Mouse (Mus musculus) embryonic facial prominence, embryonic 14.5 days (tissue): ENCODE data around the gene Arf1. TPM values are rescaled to one million over a fixed set of nuclear protein-coding genes. Genes with fewer than 3 reads are reported as not detected.

Experiments
- ATAC-seq: fragments of 200-750 bp; cut with Nextera tagmentation; 2 replicates; pipeline ENCODE4 v1.8.0; 2017; ENCODE audit warnings: low read depth, moderate number of reproducible peaks, moderate TSS enrichment
- DNase-seq: peaks from one replicate; pipeline ENCODE4 v3.0.0-alpha.2; 2015; ENCODE audit warnings: low spot score
- H3K27ac ChIP-seq: fragments of 300-500 bp; sonication (generic); replicated peaks from 2 replicates; pipeline ENCODE4 v1.5.1; 2014; ENCODE audit warnings: low read depth, mild to moderate bottlenecking, low read length, moderate library complexity
- H3K27me3 ChIP-seq: fragments of 300-500 bp; sonication (generic); replicated peaks from 2 replicates; pipeline ENCODE4 v1.6.1; 2014; ENCODE audit warnings: low read length; ENCODE audit not compliant: control insufficient read depth, insufficient read depth
- H3K36me3 ChIP-seq: fragments of 300-500 bp; sonication (generic); 2 replicates; pipeline ENCODE4 v1.6.1; 2014; ENCODE audit warnings: low read length, mixed read lengths; ENCODE audit not compliant: control insufficient read depth, insufficient read depth
- H3K4me1 ChIP-seq: fragments of 300-500 bp; sonication (generic); 2 replicates; pipeline ENCODE4 v1.6.1; 2014; ENCODE audit warnings: antibody characterized with exemption, low read length; ENCODE audit not compliant: control insufficient read depth, insufficient read depth
- H3K4me2 ChIP-seq: fragments of 300-500 bp; sonication (generic); 2 replicates; pipeline ENCODE4 v1.6.1; 2014; ENCODE audit warnings: low read depth, mild to moderate bottlenecking, low read length, moderate library complexity, mixed read lengths
- H3K4me3 ChIP-seq: fragments of 300-500 bp; sonication (generic); 2 replicates; pipeline ENCODE4 v1.5.1; 2014; ENCODE audit warnings: low read depth, mild to moderate bottlenecking, low read length
- H3K9ac ChIP-seq: fragments of 300-500 bp; sonication (generic); 2 replicates; pipeline ENCODE4 v1.6.1; 2014; ENCODE audit warnings: low read depth, mild to moderate bottlenecking, low read length, moderate library complexity, mixed read lengths
- H3K9me3 ChIP-seq: fragments of 300-500 bp; sonication (generic); 2 replicates; pipeline ENCODE4 v1.6.1; 2016; ENCODE audit warnings: low read length; ENCODE audit not compliant: control insufficient read depth
- WGBS: fragments of 180-500 bp; shearing (Covaris S2); extraction: QIAGEN DNeasy Blood & Tissue Kit; methylation state at CpG from one replicate; pipeline ENCODE4 v1.1.7; 2014; 5-methylcytosine and 5-hydroxymethylcytosine counted together
- polyA plus RNA-seq: library from polyadenylated mRNA; unstranded; fragments of >200 nt; fragmentation: Nextera tagmentation; extraction: Ambion mirVana; gene quantifications from 2 replicates; pipeline ENCODE4 v1.2.1, GENCODE M21; 2014

Gene Arf1
- polyA plus RNA-seq, 1 experiment from 2014 or later: 665 TPM

- Histone ChIP-seq H3K4me3 (peak overlapping the region; percentile 63), H3K27ac (peak overlapping the region; percentile 85), H3K36me3 (0 out of 2 replicates have a peak, but pooled peaks cover 2% of the 10 kb centered on the region), H3K9ac (peak overlapping the region; percentile 78), H3K4me2 (peak overlapping the region; percentile 63), H3K9me3 (no peaks in the 10 kb centered on the region), H3K27me3 (no peaks in the 10 kb centered on the region), H3K4me1 (no peaks in the 10 kb centered on the region)
- ATAC-seq: peak; percentile 97
- WGBS: under 1% methylated on average over 19 of the region's 59 CpGs
- DNase-seq: no peak
These were observed 36.6 kb downstream of the Arf1 start for GRCm38 (mm10) chr11:59191231-59192058.

DNA sequence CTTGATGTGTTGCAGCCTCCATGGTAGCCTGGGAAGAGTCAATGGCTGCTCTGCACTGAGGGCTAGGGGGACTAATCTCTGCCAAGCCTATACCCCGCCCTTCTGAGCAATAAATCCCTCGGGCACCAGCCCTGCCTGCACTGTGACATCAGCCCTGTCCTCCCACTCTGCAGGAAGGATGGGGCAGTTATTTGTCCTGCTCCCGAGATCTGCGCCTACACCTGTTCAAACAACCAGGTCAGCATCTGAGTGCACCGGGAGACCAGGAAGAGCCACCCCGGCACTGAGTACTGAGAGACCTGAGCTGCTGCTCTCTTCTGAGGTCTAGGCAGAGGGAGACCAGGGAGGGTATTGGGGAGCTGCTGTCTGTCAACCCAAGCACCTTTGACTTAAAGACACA, 40.4 kb downstream of the Arf1 start:
- H3K27ac ChIP-seq: no peak overlapping the region
- ATAC-seq (no peak), DNase-seq (no peak)
- H3K9me3 ChIP-seq: no peaks in the 10 kb centered on the region
- no peaks in the 10 kb centered on the region for H3K4me1 ChIP-seq
- no peak overlapping the region for H3K4me3 ChIP-seq
- no peak overlapping the region for H3K4me2 ChIP-seq
- H3K27me3 ChIP-seq: no peaks in the 10 kb centered on the region
- WGBS: 77% methylated on average over 6 of the region's 6 CpGs
- peaks cover 36% of the 10 kb centered on the region for H3K36me3 ChIP-seq
- no peak overlapping the region for H3K9ac ChIP-seq

DNA sequence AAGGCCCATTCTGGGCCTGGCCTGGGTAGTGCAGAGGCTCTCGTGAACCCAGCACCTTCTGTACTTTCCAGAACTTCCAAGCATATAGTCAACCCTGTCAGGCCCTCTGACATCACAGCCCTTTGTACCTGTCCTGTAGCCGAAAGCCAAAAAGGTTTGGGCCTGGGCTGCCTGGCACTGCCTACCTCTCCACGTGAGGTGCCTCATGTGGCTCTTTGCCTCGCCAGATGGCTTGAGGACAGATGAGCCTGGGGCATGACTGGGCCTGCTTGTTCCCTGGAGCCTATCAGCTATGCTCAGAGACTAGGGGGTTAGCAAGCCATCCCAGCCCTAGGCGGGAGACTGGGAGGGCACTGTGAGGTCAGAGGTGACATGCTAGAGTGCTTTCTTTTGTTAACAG, 42.6 kb downstream of the Arf1 start:
- WGBS: 62% methylated on average over 5 of the region's 5 CpGs
- H3K4me1 ChIP-seq: no peaks in the 10 kb centered on the region
- no peak overlapping the region for H3K9ac ChIP-seq
- ATAC-seq (no peak), DNase-seq (no peak)
- peaks cover 36% of the 10 kb centered on the region for H3K36me3 ChIP-seq
- no peak overlapping the region for H3K4me3 ChIP-seq
- no peaks in the 10 kb centered on the region for H3K9me3 ChIP-seq
- H3K4me2 ChIP-seq: no peak overlapping the region
- H3K27ac ChIP-seq: no peak overlapping the region
- no peaks in the 10 kb centered on the region for H3K27me3 ChIP-seq

- no peak overlapping the region for H3K9ac ChIP-seq
These were observed 44.2 kb downstream of the Arf1 start for GRCm38 (mm10) chr11:59183821-59184220.

GRCm38 (mm10) chr11:59182864-59183331, 45.2 kb downstream of the Arf1 start, which contains the start of gene Gjc2:
Gene Gjc2 (minus strand): TSS chr11:59183213.
- no peak within 1 kb of the TSS for H3K4me2 ChIP-seq
- H3K4me3 ChIP-seq: no peak within 1 kb of the TSS
- no peak for DNase-seq
- H3K27ac ChIP-seq: no peak within 1 kb of the TSS
- peaks cover 21% of the 10 kb centered on the region for H3K27me3 ChIP-seq
- no peak within 1 kb of the TSS for H3K9ac ChIP-seq
- no peaks in the 10 kb centered on the region for H3K4me1 ChIP-seq
- 15% methylated on average over 2 of the region's 3 CpGs for WGBS
- no peak for ATAC-seq
- no peaks in the 10 kb centered on the region for H3K9me3 ChIP-seq
- H3K36me3 ChIP-seq: peaks cover 36% of the 10 kb centered on the region

More at GRCm38 (mm10) chr11:59183821-59184220, 44.2 kb downstream of the Arf1 start:
- H3K4me1 ChIP-seq: no peaks in the 10 kb centered on the region
- 0 out of 2 replicates have a peak, but pooled peaks have one; percentile 42 for ATAC-seq
- H3K27ac ChIP-seq: no peak overlapping the region
- peak; percentile 50 for DNase-seq
- no peaks in the 10 kb centered on the region for H3K9me3 ChIP-seq
- peaks cover 11% of the 10 kb centered on the region for H3K27me3 ChIP-seq
- peaks cover 36% of the 10 kb centered on the region for H3K36me3 ChIP-seq
- H3K4me3 ChIP-seq: no peak overlapping the region
- 33% methylated on average over 3 of the region's 3 CpGs for WGBS
- H3K4me2 ChIP-seq: no peak overlapping the region

DNA sequence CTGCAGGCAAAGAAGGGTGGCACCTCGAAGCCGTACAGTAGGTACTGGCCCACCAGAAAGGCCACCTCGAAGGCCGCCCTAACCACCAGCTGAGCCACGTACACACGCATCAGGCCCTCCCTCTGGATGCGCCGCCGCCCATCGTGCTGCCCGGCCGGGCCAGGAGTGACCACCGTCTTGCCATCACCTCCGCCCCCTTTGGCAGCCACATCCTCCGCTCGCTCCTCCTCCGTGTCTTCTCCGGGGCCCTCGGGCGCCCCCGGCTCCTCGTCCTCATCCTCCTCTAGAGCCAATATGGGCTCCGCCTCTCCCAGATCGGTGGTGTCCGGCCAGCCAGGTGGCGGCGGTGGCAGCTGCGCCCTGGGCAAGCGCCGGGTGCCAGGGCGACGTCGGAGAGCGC, 51.1 kb downstream of the Arf1 start:
- no peaks in the 10 kb centered on the region for H3K36me3 ChIP-seq
- H3K27ac ChIP-seq: no peak overlapping the region
- ATAC-seq (no peak), DNase-seq (no peak)
- H3K4me3 ChIP-seq: peak overlapping the region; percentile 28
- 8% methylated on average over 19 of the region's 34 CpGs for WGBS
- H3K9ac ChIP-seq: no peak overlapping the region
- peak overlapping the region; percentile 38; the same call in 1 of the 2 replicates for H3K4me2 ChIP-seq
- H3K9me3 ChIP-seq: no peaks in the 10 kb centered on the region
- H3K4me1 ChIP-seq: no peaks in the 10 kb centered on the region
- peaks cover 59% of the 10 kb centered on the region for H3K27me3 ChIP-seq

DNA sequence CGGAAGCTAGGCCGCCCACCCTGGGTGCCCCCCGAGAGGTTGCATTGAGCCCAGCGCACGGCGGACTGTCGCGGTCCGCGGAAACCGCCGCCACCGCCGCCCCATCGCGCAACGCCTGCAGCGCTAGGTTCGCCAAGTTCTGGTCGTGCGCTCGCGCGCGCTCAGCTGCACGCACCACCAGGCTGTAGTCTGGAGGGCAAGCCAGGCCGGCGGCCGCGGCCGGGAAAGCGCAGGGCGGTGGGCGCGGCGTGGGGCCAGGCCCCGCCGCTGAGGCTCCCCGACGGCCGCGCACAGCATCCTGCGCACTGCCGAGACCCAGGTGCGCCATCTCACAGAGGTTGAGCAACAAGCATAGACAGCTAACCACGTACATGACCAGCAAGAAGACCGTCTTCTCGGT, 51.6 kb downstream of the Arf1 start:
- Histone ChIP-seq H3K27ac (no peak overlapping the region), H3K4me2 (peak overlapping the region; percentile 38), H3K9ac (peak overlapping the region; percentile 14; the same call in 1 of the 2 replicates), H3K9me3 (no peaks in the 10 kb centered on the region), H3K4me1 (no peaks in the 10 kb centered on the region), H3K4me3 (peak overlapping the region; percentile 28), H3K27me3 (peaks cover 59% of the 10 kb centered on the region), H3K36me3 (no peaks in the 10 kb centered on the region)
- 8% methylated on average over 13 of the region's 48 CpGs for WGBS
- ATAC-seq: no peak
- no peak for DNase-seq

GRCm38 (mm10) chr11:59174189-59174838, 53.8 kb downstream of the Arf1 start:
- Histone ChIP-seq H3K27me3 (peaks cover 52% of the 10 kb centered on the region), H3K36me3 (no peaks in the 10 kb centered on the region), H3K4me1 (no peaks in the 10 kb centered on the region), H3K4me3 (no peak overlapping the region), H3K4me2 (no peak overlapping the region), H3K9ac (no peak overlapping the region), H3K9me3 (no peaks in the 10 kb centered on the region), H3K27ac (no peak overlapping the region)
- 65% methylated on average over 6 of the region's 6 CpGs for WGBS
- DNase-seq (no peak), ATAC-seq (no peak)
